Mouse (Mus musculus) kidney, adult 8-10 months (tissue): ENCODE measurements at regions not wholly inside any gene's neighbourhood (a gene's known extent, or its start where the extent isn't known, plus 50 kb on each side); places are given as distances from the start of the nearest gene placed in this dataset.
"Not testable (repeated sequence)": the region's sequence is repeated elsewhere in the genome, so short reads cannot be mapped to it uniquely, and the experiment has no call there.

Experiments used
- DNase-seq, 2 experiments: peaks; one replicate each; pipeline ENCODE4 v3.0.0; 2022

GRCm38 (mm10) chr1:154024301-154024700, 124.3 kb upstream of the Teddm2 start:
- no peak for DNase-seq

GRCm38 (mm10) chr1:154027303-154027702, 127.3 kb upstream of the Teddm2 start:
- no peak for DNase-seq

GRCm38 (mm10) chr1:154029826-154030225, 129.8 kb upstream of the Teddm2 start:
- no peak for DNase-seq

- DNase-seq = peak; percentile 61 to 83
Observed at GRCm38 (mm10) chr1:154032669-154033099, 132.7 kb upstream of the Teddm2 start.

- peak; percentile 43 to 59 for DNase-seq
Observed at GRCm38 (mm10) chr1:154033958-154034606, 134.1 kb upstream of the Teddm2 start.

GRCm38 (mm10) chr1:154036729-154037270, 136.8 kb upstream of the Teddm2 start:
- DNase-seq = no peak

GRCm38 (mm10) chr1:154038241-154038640, 138.2 kb upstream of the Teddm2 start:
- no peak for DNase-seq

- DNase-seq = peak in 1 of 2 experiments; percentile 27
Observed at GRCm38 (mm10) chr1:154040907-154041306, 140.9 kb upstream of the Teddm2 start.

- no peak for DNase-seq
Observed at GRCm38 (mm10) chr1:154042956-154043355, 142.9 kb upstream of the Teddm2 start.

- DNase-seq = no peak
Observed at GRCm38 (mm10) chr1:154044712-154045111, 144.7 kb upstream of the Teddm2 start.

GRCm38 (mm10) chr1:154045951-154046350, 145.9 kb upstream of the Teddm2 start:
- DNase-seq = no peak

GRCm38 (mm10) chr1:154053641-154054040, 147.3 kb upstream of the Zfp648 start:
- DNase-seq = no peak

GRCm38 (mm10) chr1:154054874-154055273, 146.1 kb upstream of the Zfp648 start:
- no peak for DNase-seq

- not testable (repeated sequence) for DNase-seq
Observed at GRCm38 (mm10) chr1:154061397-154061796, 139.6 kb upstream of the Zfp648 start.

GRCm38 (mm10) chr1:154061851-154062250, 139.1 kb upstream of the Zfp648 start:
- no peak for DNase-seq

GRCm38 (mm10) chr1:154062666-154063065, 138.3 kb upstream of the Zfp648 start:
- no peak for DNase-seq

GRCm38 (mm10) chr1:154064633-154065032, 136.4 kb upstream of the Zfp648 start:
- DNase-seq = no peak

GRCm38 (mm10) chr1:154065336-154066329, 135.4 kb upstream of the Zfp648 start:
- DNase-seq = peak; percentile 21 to 22

GRCm38 (mm10) chr1:154067856-154068255, 133.1 kb upstream of the Zfp648 start:
- no peak for DNase-seq

GRCm38 (mm10) chr1:154074270-154074669, 126.7 kb upstream of the Zfp648 start:
- DNase-seq = no peak

GRCm38 (mm10) chr1:154076684-154077475, 124.1 kb upstream of the Zfp648 start:
- DNase-seq = no peak
